12 mouse cellular contexts compared by ENCODE assay signal in genomic region chr10:81421041-81421796, GRCm38 (mm10). TPM values are rescaled to one million over a fixed set of nuclear protein-coding genes. Genes with fewer than 3 reads are reported as not detected.
DNase-seq lines count a peak whose midpoint lies in the region; ATAC-seq lines count a peak whose summit lies in the region.
"Had no signal": no experiment of that assay in that cellular context is flagged by ENCODE, and none has a peak within 500 bp of the region (broad histone marks: within the 10 kb centered on the region; RNA-seq: fewer than 3 reads in every experiment).

No protein-coding gene starts in this region.

- H3K36me3 ChIP-seq in hindbrain, embryonic 10.5 days: peaks cover 6% of the 10 kb centered on the region; the same call in 1 of the 2 replicates
- H3K36me3 ChIP-seq in hindbrain, embryonic 12.5 days: peaks cover 5% of the 10 kb centered on the region
- H3K36me3 ChIP-seq: forebrain, embryonic 10.5 days; midbrain, embryonic 15.5 days had no signal

- WGBS in hindbrain, embryonic 10.5 days: 74% methylated on average over 4 of the region's 4 CpGs
- 69% methylated on average over 4 of the region's 4 CpGs for WGBS in hindbrain, embryonic 12.5 days

- no peak overlapping the region for H3K9ac ChIP-seq in hindbrain, embryonic 12.5 days
- H3K9ac ChIP-seq: heart, embryonic 15.5 days; midbrain, embryonic 15.5 days; stomach, embryonic 15.5 days had no signal

- H3K9me3 ChIP-seq in hindbrain, embryonic 10.5 days: no peaks in the 10 kb centered on the region
- H3K9me3 ChIP-seq in hindbrain, embryonic 12.5 days (replicated peaks): no peaks in the 10 kb centered on the region
- H3K9me3 ChIP-seq: forebrain, embryonic 10.5 days; heart, embryonic 15.5 days; midbrain, embryonic 15.5 days; stomach, embryonic 15.5 days had no signal

- peaks cover 93% of the 10 kb centered on the region for H3K27me3 ChIP-seq in hindbrain, embryonic 10.5 days (ENCODE audit: insufficient read depth, poor library complexity, severe bottlenecking)
- peaks cover 44% of the 10 kb centered on the region for H3K27me3 ChIP-seq in hindbrain, embryonic 12.5 days
- H3K27me3 ChIP-seq: heart, embryonic 15.5 days; midbrain, embryonic 15.5 days; stomach, embryonic 15.5 days had no signal

- no peak for ATAC-seq in hindbrain, embryonic 12.5 days (ENCODE audit: low FRiP score)
- ATAC-seq in megakaryocyte-erythroid progenitor cell, adult 5-6 weeks (replicated peaks; ENCODE audit: low FRiP score, low TSS enrichment, poor library complexity, severe bottlenecking): no peak
- ATAC-seq: midbrain, embryonic 15.5 days had no signal

- H3K4me2 ChIP-seq in hindbrain, embryonic 12.5 days (replicated peaks): no peak overlapping the region
- H3K4me2 ChIP-seq: heart, embryonic 15.5 days; midbrain, embryonic 15.5 days; stomach, embryonic 15.5 days had no signal

- peaks cover 66% of the 10 kb centered on the region for H3K4me1 ChIP-seq in hindbrain, embryonic 10.5 days (replicated peaks)
- peaks cover 52% of the 10 kb centered on the region for H3K4me1 ChIP-seq in hindbrain, embryonic 12.5 days

- H3K27ac ChIP-seq in hindbrain, embryonic 10.5 days: no peak overlapping the region
- no peak overlapping the region for H3K27ac ChIP-seq in hindbrain, embryonic 12.5 days
- H3K27ac ChIP-seq: forebrain, embryonic 10.5 days; heart, embryonic 15.5 days; midbrain, embryonic 15.5 days; stomach, embryonic 15.5 days had no signal

- peak; percentile 1 for DNase-seq in hindbrain, embryonic 10.5 days (ENCODE audit: low spot score)
- DNase-seq in spleen, postnatal 4 days (ENCODE audit: low spot score in 2 of 2): peak; percentile 11 to 56
- DNase-seq in spleen, adult 12 weeks (ENCODE audit: low spot score): no peak
- peak; percentile 17 to 20 for DNase-seq in cerebellum, postnatal 14 days
- DNase-seq in skeletal muscle tissue, adult 2 months (ENCODE audit: low read depth, low spot score): peak; percentile 20
- DNase-seq: embryo, embryonic 11 days had no signal

- H3K4me3 ChIP-seq in hindbrain, embryonic 10.5 days: no peak overlapping the region
- H3K4me3 ChIP-seq in hindbrain, embryonic 12.5 days: no peak overlapping the region
- H3K4me3 ChIP-seq: forebrain, embryonic 10.5 days; heart, embryonic 15.5 days; midbrain, embryonic 15.5 days; stomach, embryonic 15.5 days had no signal

RNA-seq across cellular contexts. Expression of gene Smim24, which starts 28.4 kb away (rescaled TPM):
- 2.7 and 3.0 TPM in 2 replicates for polyA plus RNA-seq in hindbrain, embryonic 10.5 days (2016; fragmentation: Nextera tagmentation; extraction: Ambion mirVana)
- polyA plus RNA-seq in hindbrain, embryonic 12.5 days (2016; fragmentation: Nextera tagmentation; extraction: Ambion mirVana): 1.9 and 2.7 TPM in 2 replicates
- 7.7 and 12.8 TPM in 2 replicates for total RNA-seq in megakaryocyte-erythroid progenitor cell, adult 5-6 weeks (2014; fragmentation: Nextera tagmentation)
- 7.4 and 7.5 TPM in 2 replicates for total RNA-seq in megakaryocyte-erythroid progenitor cell, adult 5-6 weeks (2017)

RNA-seq across cellular contexts. Expression of gene Gm48552, which starts 32.4 kb away (rescaled TPM):
- 1.0 and 2.5 TPM in 2 replicates for polyA plus RNA-seq in hindbrain, embryonic 10.5 days (2016; fragmentation: Nextera tagmentation; extraction: Ambion mirVana)
- 1.1 and 2.4 TPM in 2 replicates for polyA plus RNA-seq in hindbrain, embryonic 12.5 days (2016; fragmentation: Nextera tagmentation; extraction: Ambion mirVana)
- 4.0 TPM in 1 of 2 replicates, not detected in the other for total RNA-seq in megakaryocyte-erythroid progenitor cell, adult 5-6 weeks (2014; fragmentation: Nextera tagmentation)
- total RNA-seq in megakaryocyte-erythroid progenitor cell, adult 5-6 weeks (2017): not detected in 2 replicates

RNA-seq across cellular contexts. Expression of gene Nfic, which starts 34.2 kb away (rescaled TPM):
- 10.5 and 16.0 TPM in 2 replicates for polyA plus RNA-seq in hindbrain, embryonic 10.5 days (2016; fragmentation: Nextera tagmentation; extraction: Ambion mirVana)
- 30.9 and 31.5 TPM in 2 replicates for polyA plus RNA-seq in hindbrain, embryonic 12.5 days (2016; fragmentation: Nextera tagmentation; extraction: Ambion mirVana)
- total RNA-seq in megakaryocyte-erythroid progenitor cell, adult 5-6 weeks (2014; fragmentation: Nextera tagmentation): 10.6 and 15.9 TPM in 2 replicates
- total RNA-seq in megakaryocyte-erythroid progenitor cell, adult 5-6 weeks (2017): 3.0 and 3.4 TPM in 2 replicates

RNA-seq across cellular contexts. Expression of gene Gm48551, which starts 37.0 kb away (rescaled TPM):
- polyA plus RNA-seq in hindbrain, embryonic 10.5 days (2016; fragmentation: Nextera tagmentation; extraction: Ambion mirVana): 4.0 and 4.8 TPM in 2 replicates
- 5.7 and 5.9 TPM in 2 replicates for polyA plus RNA-seq in hindbrain, embryonic 12.5 days (2016; fragmentation: Nextera tagmentation; extraction: Ambion mirVana)
- total RNA-seq in megakaryocyte-erythroid progenitor cell, adult 5-6 weeks (2014; fragmentation: Nextera tagmentation): 1.2 and 6.3 TPM in 2 replicates
- total RNA-seq in megakaryocyte-erythroid progenitor cell, adult 5-6 weeks (2017): 0.11 and 2.6 TPM in 2 replicates

RNA-seq across cellular contexts. Expression of gene Dohh, which starts 37.0 kb away (rescaled TPM):
- 95.8 and 98.2 TPM in 2 replicates for polyA plus RNA-seq in hindbrain, embryonic 10.5 days (2016; fragmentation: Nextera tagmentation; extraction: Ambion mirVana)
- 62.7 and 67.5 TPM in 2 replicates for polyA plus RNA-seq in hindbrain, embryonic 12.5 days (2016; fragmentation: Nextera tagmentation; extraction: Ambion mirVana)
- total RNA-seq in megakaryocyte-erythroid progenitor cell, adult 5-6 weeks (2014; fragmentation: Nextera tagmentation): 12.3 and 31.4 TPM in 2 replicates
- 31.2 and 37.8 TPM in 2 replicates for total RNA-seq in megakaryocyte-erythroid progenitor cell, adult 5-6 weeks (2017)
